Mouse (Mus musculus) right cerebral cortex, postnatal 36 days (tissue): ENCODE data around the gene Itga10.
A peak's percentile ranks its signal among the peaks of the same experiment; 100 is the strongest.
"Not testable (repeated sequence)": the region's sequence is repeated elsewhere in the genome, so short reads cannot be mapped to it uniquely, and the experiment has no call there.

Source experiments
- DNase-seq, 2 experiments: peaks; one replicate each; pipeline ENCODE4 v3.0.0; 2022; ENCODE audit warnings: low spot score in 2 of 2, mixed read lengths in 1 of 2

Itga10 gene

DNA sequence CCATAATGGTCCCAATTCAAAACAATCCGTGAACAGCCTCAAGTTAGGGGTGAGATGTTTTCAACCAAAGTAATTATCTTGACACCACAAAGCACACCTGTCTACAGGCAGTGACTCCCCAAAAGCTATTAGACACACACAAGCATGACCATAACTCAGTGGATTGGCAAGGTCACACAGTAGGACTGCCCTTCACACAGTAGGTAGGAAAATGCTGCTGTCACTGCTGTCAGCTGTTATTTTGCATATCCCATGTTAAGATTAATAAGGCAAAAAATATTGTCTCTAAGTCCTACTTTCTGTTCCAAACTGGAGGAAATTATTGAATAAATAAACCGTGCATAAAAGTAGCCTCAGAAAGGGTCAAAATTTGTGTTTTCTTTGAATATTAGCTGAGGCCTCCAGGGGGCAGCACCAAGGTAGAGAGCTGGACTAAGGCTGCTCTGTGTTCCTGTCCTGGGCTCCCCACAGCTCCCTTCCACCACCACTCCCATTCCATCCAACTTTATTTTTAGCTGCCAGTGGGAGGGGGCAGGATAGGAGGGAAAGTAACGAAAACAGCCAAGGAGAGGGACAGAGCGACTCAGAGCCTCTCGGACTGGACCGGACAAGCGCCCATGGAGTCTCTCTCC is at the start of gene Itga10:
TSS of gene Itga10 (plus strand) at position 567 of the 632 bp plus-strand sequence.
- no peak for DNase-seq

- peak in 1 of 2 experiments; percentile 51 for DNase-seq
These were observed 49.7 kb upstream of the Itga10 start for GRCm38 (mm10) chr3:96595661-96596060.

- DNase-seq, result peak; percentile 75 to 77
These were observed 49.1 kb upstream of the Itga10 start, which contains the start of gene Ankrd34a for GRCm38 (mm10) chr3:96596228-96596707. Gene Ankrd34a, plus strand, starts transcription at chr3:96596636.

- peak in 1 of 2 experiments; percentile 43 for DNase-seq
These were observed 48.5 kb upstream of the Itga10 start for GRCm38 (mm10) chr3:96596855-96597254.

- no peak for DNase-seq
These were observed 47.9 kb upstream of the Itga10 start for GRCm38 (mm10) chr3:96597435-96597891.

- DNase-seq, result peak in 1 of 2 experiments; percentile 32
These were observed 47.0 kb upstream of the Itga10 start for GRCm38 (mm10) chr3:96598156-96599068.

DNA sequence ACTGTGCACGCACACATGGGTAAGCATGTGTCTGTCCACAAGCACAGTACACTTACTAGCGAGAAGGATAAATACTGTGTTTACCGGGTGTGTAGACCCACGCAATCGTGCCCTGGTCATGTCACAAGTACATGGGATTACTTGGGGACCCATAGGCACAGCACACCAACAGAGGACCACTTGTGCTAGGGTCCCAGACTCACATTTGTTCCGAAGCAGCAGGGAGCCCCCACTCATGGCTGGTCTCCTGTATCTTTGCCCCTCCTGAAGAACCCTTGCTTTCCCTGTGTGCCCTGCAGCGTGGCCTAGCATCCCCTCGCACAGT is 46.4 kb upstream of the Itga10 start:
- DNase-seq, result no peak

DNA sequence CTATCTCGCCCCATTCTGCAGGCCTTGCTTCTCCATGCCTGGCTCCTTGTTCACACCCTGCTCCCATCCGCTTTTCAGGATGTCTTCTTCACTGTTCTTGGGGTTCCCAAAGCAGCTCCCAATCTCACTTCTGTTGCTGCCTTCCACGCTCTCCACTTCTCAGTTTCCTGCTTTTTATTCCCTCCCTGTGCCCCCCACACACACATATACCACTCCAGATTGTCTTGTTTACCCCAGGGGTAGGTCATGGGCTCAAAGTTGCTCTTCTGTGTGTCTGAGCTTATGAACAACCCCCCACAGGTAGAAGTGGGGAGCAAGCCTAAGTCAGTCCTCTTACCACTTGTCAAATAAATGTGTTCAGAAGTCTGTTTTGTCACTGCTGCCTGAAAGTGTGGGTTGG is 46.0 kb upstream of the Itga10 start:
- no peak for DNase-seq

GRCm38 (mm10) chr3:96600639-96601250 is 44.6 kb upstream of the Itga10 start, which contains the start of gene Lix1l:
Gene Lix1l, plus strand, starts transcription at chr3:96601149.
- DNase-seq, result peak; percentile 93 to 95

DNA sequence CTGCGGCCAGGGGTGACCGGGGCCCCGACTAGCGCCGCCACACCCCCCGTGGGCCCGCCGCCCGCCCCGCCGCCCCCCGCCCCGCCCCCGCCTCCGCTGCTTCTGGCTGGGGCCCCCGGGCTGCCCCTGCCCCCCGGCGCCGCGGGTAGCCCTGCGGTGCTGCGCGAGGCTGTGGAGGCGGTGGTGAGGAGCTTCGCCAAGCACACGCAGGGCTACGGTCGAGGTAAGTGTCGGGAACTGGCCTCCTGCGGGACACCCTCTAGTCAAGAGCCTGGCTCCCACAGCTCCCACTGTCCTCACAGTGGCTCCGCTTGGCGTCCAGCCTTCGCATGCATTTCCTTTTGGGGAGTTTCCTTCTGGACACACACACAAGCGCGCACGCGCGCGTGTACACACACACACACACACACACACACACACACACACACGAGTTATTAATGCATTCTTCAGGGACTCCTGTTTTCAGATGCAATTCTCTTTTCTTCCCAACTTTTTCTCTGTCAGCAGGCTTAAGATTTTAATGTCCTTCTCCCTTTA is 44.1 kb upstream of the Itga10 start:
- DNase-seq, result peak; percentile 49 to 57

- peak in 1 of 2 experiments; percentile 18 for DNase-seq
These were observed 43.3 kb upstream of the Itga10 start for GRCm38 (mm10) chr3:96601941-96602703.

GRCm38 (mm10) chr3:96602704-96603084 is 42.7 kb upstream of the Itga10 start:
- no peak for DNase-seq

DNA sequence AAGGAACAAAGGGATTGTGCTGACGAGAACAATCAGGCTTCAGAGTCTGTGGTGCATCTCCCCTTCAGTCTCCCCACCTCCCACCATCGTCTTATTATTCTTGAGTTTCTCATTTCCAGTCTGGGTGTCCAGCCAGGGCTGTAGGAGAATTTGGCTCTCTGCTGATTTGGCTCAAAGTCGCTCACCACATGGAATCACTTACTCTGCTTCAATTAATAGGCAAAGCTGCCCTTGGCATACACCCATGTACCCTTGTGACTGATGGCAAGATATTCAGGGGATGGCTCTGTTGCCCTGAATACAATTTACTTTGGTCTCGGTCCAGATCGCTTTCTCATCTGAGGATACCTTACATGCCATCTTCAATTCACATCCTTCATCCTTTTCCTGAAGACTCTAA is 42.1 kb upstream of the Itga10 start:
- no peak for DNase-seq

GRCm38 (mm10) chr3:96606007-96606406 is 39.4 kb upstream of the Itga10 start:
- not testable (repeated sequence) for DNase-seq

GRCm38 (mm10) chr3:96606618-96607017 is 38.8 kb upstream of the Itga10 start:
- no peak for DNase-seq

DNA sequence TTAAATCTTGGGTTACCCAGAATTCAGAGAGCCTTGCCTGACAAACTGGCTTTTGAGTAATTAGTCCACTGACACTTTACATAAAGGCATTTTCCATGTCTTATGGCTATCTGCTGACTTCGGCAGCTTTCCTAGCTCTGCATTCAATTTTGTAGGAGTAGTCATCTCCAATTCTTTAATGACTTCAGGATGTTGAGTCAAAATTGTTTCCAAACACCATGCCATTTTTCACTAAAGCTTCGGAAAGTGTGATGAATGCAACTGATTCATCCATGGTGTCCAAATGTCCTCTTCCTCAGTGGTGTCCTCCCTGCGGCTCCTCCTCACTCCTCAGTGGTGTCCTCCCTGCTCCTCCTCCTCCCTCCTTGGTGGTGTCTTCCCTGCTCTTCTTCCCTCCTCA is 27.4 kb upstream of the Itga10 start:
- no peak for DNase-seq

DNA sequence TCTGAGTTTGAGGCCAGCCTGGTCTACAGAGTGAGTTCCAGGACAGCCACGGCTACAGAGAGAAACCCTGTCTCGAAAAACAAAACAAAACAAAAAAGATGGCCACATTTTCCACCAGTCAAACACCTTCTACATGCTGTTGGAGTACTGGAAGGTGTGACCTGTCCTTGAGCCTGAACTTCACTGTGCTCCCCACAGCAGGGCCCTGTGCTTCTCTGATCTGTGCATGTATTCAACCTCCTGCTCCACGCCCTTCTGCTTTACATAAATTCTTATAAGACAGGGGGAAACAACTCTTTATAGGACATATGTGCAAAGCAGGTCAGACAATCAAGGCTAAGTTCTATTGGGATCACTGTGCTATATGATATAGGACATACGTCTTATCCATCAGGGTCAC is 22.2 kb upstream of the Itga10 start:
- DNase-seq, result no peak

DNA sequence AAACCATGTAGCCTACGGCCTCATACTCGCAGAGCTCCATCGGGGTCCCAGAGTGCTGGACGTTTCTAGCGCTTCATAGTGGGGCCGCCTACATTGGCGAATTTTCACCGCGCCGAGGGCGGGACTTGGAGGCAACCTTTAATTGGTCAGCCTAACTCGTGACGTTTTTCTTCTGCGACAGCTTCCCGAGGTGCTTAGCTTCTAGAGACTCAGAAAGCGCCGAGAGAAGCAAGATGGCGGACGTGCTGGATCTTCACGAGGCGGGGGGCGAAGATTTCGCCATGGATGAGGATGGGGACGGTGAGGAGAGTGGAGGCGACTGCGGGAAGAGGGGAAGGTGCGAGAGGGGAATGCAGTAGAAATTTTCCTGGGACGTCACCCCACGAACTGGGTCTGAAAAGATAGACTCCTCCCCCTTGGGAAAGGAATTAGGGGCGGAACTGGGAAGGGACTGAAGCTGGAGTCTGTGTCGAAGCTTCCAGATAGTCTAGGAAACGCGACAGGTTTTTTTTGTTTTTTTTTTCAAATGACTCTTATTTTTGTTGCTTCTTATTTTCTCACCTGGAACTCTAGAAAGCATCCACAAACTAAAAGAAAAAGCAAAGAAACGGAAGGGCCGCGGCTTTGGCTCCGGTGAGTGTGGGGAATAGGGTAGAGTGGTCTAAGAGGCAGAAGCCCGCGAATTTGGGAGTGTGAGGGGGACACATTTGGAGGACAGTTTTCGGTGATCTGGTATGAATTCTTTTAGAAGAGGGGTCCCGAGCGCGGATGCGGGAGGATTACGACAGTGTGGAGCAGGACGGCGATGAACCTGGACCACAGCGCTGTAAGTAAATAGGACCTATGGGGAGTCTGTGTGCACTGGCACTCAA is 15.4 kb upstream of the Itga10 start, which contains the start of gene Rbm8a:
TSS of gene Rbm8a (plus strand) at position 205 of the 872 bp plus-strand sequence.
- DNase-seq, result peak; percentile 96 to 97

- DNase-seq, result no peak
These were observed 13.3 kb upstream of the Itga10 start for GRCm38 (mm10) chr3:96632058-96632457.

DNA sequence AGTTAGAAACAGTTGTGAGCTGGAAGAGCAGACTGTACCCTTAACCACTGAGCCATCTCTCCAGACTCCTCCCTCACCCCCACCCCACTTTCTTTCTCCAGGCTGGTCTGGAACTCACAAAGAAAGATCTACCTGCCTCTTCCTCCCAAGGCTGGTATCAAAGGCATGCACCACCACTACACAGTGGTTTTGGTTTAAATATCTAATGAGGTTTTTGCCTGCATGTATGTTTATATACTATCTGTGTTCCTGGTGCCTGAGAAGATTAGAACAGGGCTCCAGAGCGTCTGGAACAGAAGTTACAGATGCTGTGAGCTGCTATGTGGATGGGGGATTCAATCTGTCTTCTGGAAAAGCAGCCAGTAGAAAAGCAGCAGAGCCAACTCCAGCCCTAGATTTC is 11.4 kb upstream of the Itga10 start:
- no peak for DNase-seq
